Mouse (Mus musculus) left cerebral cortex, postnatal 25 days (tissue): ENCODE measurements around the gene Nupr1. TPM values are rescaled to one million over a fixed set of nuclear protein-coding genes. Genes with fewer than 3 reads are reported as not detected.

Source experiments
- microRNA-seq, 2 experiments: library from miRNA; unstranded; fragments of <30 nt; microRNA quantifications; one replicate each; pipeline ENCODE4 v1.2.0; 2022
- total RNA-seq, 2 experiments: library from RNA; stranded (reverse); gene quantifications; 2 replicates each; pipeline ENCODE4 v1.2.3; 2021

Nupr1 gene
- total RNA-seq, 2 experiments from 2014 or later = 15.7 to 22.1 TPM

Small RNA genes lying within 50 kb of the gene (microRNA-seq; reads per million reads assigned to microRNA genes)
- 12.1 to 14.1 reads per million in 2 experiments for gene Mir7059

Other genes with a start within 250 kb of the Nupr1 start
- gene Nfatc2ip, start 234.1 kb downstream of the Nupr1 start, total RNA-seq = 1 to 10 TPM; 5.4 to 6.5 TPM
- gene Cd19, start 216.0 kb downstream of the Nupr1 start, total RNA-seq = not detected
- 10 to 100 TPM; 10.8 to 14.4 TPM for gene Rabep2, start 202.1 kb downstream of the Nupr1 start, total RNA-seq
- gene Atp2a1, start 167.8 kb downstream of the Nupr1 start, total RNA-seq = under 1 TPM; 0.32 to 0.39 TPM
- gene Sh2b1, start 155.4 kb downstream of the Nupr1 start, total RNA-seq = 10 to 100 TPM; 74.1 to 78.9 TPM
- gene Tufm, start 143.5 kb downstream of the Nupr1 start, total RNA-seq = 10 to 100 TPM; 76.3 to 92.6 TPM
- 100 to 1,000 TPM; 114 TPM for gene Atxn2l, start 127.4 kb downstream of the Nupr1 start, total RNA-seq
- gene Eif3c, start 64.5 kb downstream of the Nupr1 start, total RNA-seq = 100 to 1,000 TPM; 176 to 188 TPM
- under 1 TPM; 0.39 to 0.53 TPM for gene Apobr, start 45.9 kb downstream of the Nupr1 start, total RNA-seq
- 10 to 100 TPM; 21.3 to 35.1 TPM for gene Cln3, start 45.0 kb downstream of the Nupr1 start, total RNA-seq
- gene Il27, start 35.9 kb downstream of the Nupr1 start, total RNA-seq = not detected
- gene Sgf29, start 18.4 kb upstream of the Nupr1 start, total RNA-seq = 10 to 100 TPM; 31.1 to 35.4 TPM
- gene Sult1a1, start 45.6 kb upstream of the Nupr1 start, total RNA-seq = 10 to 100 TPM; 11.7 to 19.3 TPM
- gene Bola2, start 64.5 kb upstream of the Nupr1 start, total RNA-seq = 100 to 1,000 TPM in 1 of 2 experiments, 10 to 100 TPM in 1; 92.0 to 102 TPM
- gene Slx1b, start 64.9 kb upstream of the Nupr1 start, total RNA-seq = 10 to 100 TPM; 14.4 to 17.0 TPM
- gene Coro1a, start 76.9 kb upstream of the Nupr1 start, total RNA-seq = 100 to 1,000 TPM; 163 to 167 TPM
- 100 to 1,000 TPM; 148 to 165 TPM for gene Mapk3, start 128.7 kb upstream of the Nupr1 start, total RNA-seq
- 1 to 10 TPM; 1.8 to 2.1 TPM for gene Gdpd3, start 135.5 kb upstream of the Nupr1 start, total RNA-seq
- gene Ypel3, start 146.1 kb upstream of the Nupr1 start, total RNA-seq = 100 to 1,000 TPM; 311 to 316 TPM
- under 1 TPM in 1 of 2 experiments, not detected in 1; 0.87 TPM for gene Tbx6, start 150.6 kb upstream of the Nupr1 start, total RNA-seq
- gene Ppp4c, start 161.6 kb upstream of the Nupr1 start, total RNA-seq = 10 to 100 TPM; 48.1 to 51.3 TPM
- 10 to 100 TPM; 84.6 to 91.9 TPM for gene Fam57b, start 166.8 kb upstream of the Nupr1 start, total RNA-seq
- gene 4930451I11Rik, start 200.8 kb upstream of the Nupr1 start, total RNA-seq = not detected
- 10 to 100 TPM; 47.8 to 57.6 TPM for gene Doc2a, start 216.6 kb upstream of the Nupr1 start, total RNA-seq
- gene Hirip3, start 231.1 kb upstream of the Nupr1 start, total RNA-seq = 10 to 100 TPM; 25.5 to 35.0 TPM
- gene Ino80e, start 231.5 kb upstream of the Nupr1 start, total RNA-seq = 10 to 100 TPM; 44.9 to 49.9 TPM